Mouse (Mus musculus): ENCODE results near the gene Hoxa11.

Hoxa11 gene

GRCm38 (mm10) chr6:52206882-52207683, 38.5 kb downstream of the Hoxa11 start:
- no peak for DNase-seq (ENCODE audit: low spot score)

GRCm38 (mm10) chr6:52205638-52206621, 39.7 kb downstream of the Hoxa11 start:
- no peak for DNase-seq (ENCODE audit: low spot score)

GRCm38 (mm10) chr6:52205221-52205620, 40.4 kb downstream of the Hoxa11 start:
- DNase-seq (ENCODE audit: low spot score): no peak

- peak; percentile 81 for DNase-seq (ENCODE audit: low spot score)
These were observed 41.4 kb downstream of the Hoxa11 start, which contains the start of gene Hoxa5 for GRCm38 (mm10) chr6:52204050-52204752. Hoxa5 (minus strand) TSS chr6:52204587.

- no peak for DNase-seq (ENCODE audit: low spot score)
These were observed 42.1 kb downstream of the Hoxa11 start for GRCm38 (mm10) chr6:52203371-52204049.

GRCm38 (mm10) chr6:52203121-52203370, 42.6 kb downstream of the Hoxa11 start:
- no peak for DNase-seq (ENCODE audit: low spot score)

GRCm38 (mm10) chr6:52202362-52203120, 43.1 kb downstream of the Hoxa11 start:
- no peak for DNase-seq (ENCODE audit: low spot score)

GRCm38 (mm10) chr6:52201269-52201668, 44.3 kb downstream of the Hoxa11 start:
- no peak for DNase-seq (ENCODE audit: low spot score)

- DNase-seq (ENCODE audit: low spot score): no peak
These were observed 44.8 kb downstream of the Hoxa11 start for GRCm38 (mm10) chr6:52200751-52201250.

GRCm38 (mm10) chr6:52200073-52200750, 45.4 kb downstream of the Hoxa11 start:
- no peak for DNase-seq (ENCODE audit: low spot score)

- DNase-seq (ENCODE audit: low spot score): no peak
These were observed 48.3 kb downstream of the Hoxa11 start for GRCm38 (mm10) chr6:52197271-52197670.

- no peak for DNase-seq (ENCODE audit: low spot score)
These were observed 48.8 kb downstream of the Hoxa11 start for GRCm38 (mm10) chr6:52196811-52197210.

- no peak for DNase-seq (ENCODE audit: low spot score)
These were observed 50.9 kb downstream of the Hoxa11 start for GRCm38 (mm10) chr6:52194690-52195089.
